Mouse (Mus musculus) heart, postnatal 0 days (tissue): ENCODE measurements around the gene Grid2.

Experiments
- CTCF ChIP-seq: IDR thresholded peaks from 2 replicates; pipeline ENCODE4 v1.5.1; 2016; ENCODE audit warnings: antibody characterized with exemption, control low read depth, low read depth
- EP300 ChIP-seq: IDR thresholded peaks from 2 replicates; pipeline ENCODE4 v1.6.1; 2016; ENCODE audit warnings: antibody characterized with exemption, low read depth

DNA sequence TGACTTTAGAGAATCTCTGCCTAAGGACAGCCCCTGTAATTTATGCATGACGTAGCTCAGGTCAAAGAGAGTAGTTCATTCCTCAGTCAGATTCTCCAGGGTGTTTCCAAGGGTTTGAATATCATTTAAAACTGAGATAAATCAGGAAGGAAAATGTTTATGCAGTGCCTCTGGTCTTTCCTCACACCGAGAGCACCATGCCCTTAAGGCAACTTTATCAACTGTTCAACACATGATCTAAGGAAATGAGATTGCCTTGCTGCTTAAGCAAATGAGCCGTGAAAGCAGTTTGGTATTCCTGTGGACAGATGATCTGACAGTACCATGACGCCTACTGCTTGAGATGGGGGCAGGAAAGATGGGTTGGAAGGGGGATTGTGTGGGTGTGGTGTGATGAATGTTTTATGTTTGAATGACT is 1342.5 kb downstream of the Grid2 start:
- TF ChIP-seq EP300 = no peak
- TF ChIP-seq CTCF = no peak
